Mouse (Mus musculus) adrenal gland, adult (tissue): ENCODE data around the gene Krtap24-1.

Experiments
- DNase-seq, 2 experiments: peaks; one replicate each; pipeline ENCODE4 v3.0.0; 2022 to 2023; ENCODE audit warnings: low spot score in 1 of 2; ENCODE audit not compliant: inconsistent age in 2 of 2

Gene Krtap24-1

DNA sequence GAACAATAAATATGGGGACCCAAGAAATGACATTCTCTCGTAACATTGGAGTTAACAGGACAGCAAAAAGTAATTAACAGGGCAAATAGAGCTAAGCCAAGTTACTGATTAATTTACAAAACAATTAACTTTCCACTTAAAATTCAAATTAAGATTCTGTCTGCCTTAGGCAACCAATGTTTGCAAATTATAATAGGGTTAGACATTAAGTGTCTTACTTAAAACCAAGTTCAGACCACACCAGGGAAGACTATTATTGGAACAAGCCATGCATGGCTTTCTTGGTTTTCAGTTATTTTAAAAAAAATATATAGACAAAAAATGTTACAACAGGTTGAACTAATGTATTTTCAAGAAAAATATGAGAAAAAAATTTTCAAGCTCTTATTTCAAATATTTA, 43.0 kb downstream of the Krtap24-1 start:
- no peak for DNase-seq

- no peak for DNase-seq
Observed at GRCm38 (mm10) chr16:88563045-88563913, 48.8 kb downstream of the Krtap24-1 start, which contains the start of gene Cldn8. Gene Cldn8, minus strand, starts transcription at chr16:88563183.

DNA sequence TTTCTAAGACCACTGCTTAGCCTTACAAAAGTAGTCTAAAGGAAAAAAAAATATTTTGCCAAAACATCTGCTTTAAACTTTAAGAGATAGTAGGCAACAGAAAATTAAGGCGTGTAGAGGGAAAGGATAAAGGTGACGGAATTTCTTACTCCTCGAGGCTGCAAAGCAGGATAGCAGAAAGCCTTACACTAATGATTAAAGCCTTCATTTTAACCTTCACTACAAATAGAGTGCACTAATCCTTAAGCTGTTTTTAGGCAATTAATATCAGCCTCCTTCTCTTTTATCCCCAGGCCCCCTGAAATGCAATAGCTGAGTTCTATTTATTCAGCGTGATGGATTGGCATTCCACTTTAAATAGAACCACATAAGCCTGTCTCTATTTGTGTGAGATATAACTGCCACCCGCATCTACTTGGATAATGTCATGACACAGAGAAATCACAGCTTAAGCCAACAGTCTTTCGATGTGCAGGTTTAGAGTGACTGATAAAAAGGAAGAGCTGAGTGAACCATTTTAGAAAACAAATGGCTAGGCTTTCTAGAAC, 50.4 kb downstream of the Krtap24-1 start:
- DNase-seq = no peak
